Mouse (Mus musculus) liver, embryonic 14.5 days (tissue): ENCODE results near the gene Inip.

Experiments
- CTCF ChIP-seq: IDR thresholded peaks from 2 replicates; pipeline ENCODE4 v1.5.1; 2016; ENCODE audit warnings: antibody characterized with exemption, low read depth, control low read depth
- EP300 ChIP-seq: IDR thresholded peaks from 2 replicates; pipeline ENCODE4 v1.6.1; 2016; ENCODE audit warnings: antibody characterized with exemption, low read depth

GRCm38 (mm10) chr4:59832810-59833209 lies 31.4 kb upstream of the Inip start:
- TF ChIP-seq CTCF (no peak), EP300 (no peak)
